Mouse (Mus musculus): ENCODE measurements around the gene Rplp0. TPM values are rescaled to one million over a fixed set of nuclear protein-coding genes. Genes with fewer than 3 reads are reported as not detected.

The Rplp0 gene
- polyA plus RNA-seq, 1 experiment: 3,361 TPM

DNA sequence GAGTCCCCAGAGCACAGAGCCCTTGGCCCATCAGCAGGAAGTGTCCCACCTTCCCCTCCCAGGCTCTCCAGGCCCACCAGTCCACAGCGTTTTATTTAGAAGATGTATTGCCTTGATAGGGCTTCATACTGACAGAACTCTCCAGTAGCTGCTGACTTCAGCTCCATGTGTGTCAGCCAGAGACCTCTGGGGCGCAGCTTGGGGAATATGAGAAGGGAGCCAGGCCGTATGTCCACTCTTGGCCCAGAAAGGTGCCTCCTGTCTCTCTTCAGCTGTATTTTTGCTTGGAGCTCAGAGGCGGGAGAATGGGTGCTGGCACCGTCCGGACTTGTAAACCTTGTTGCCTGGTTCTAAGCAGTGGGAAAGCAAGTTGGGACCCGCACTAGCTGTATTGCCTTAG lies 11.8 kb upstream of the Rplp0 start:
- no peak overlapping the region for H3K4me3 ChIP-seq
- no peaks in the 10 kb centered on the region for H3K27me3 ChIP-seq (ENCODE audit: control insufficient read depth, insufficient read depth, insufficient read length)
- H3ac ChIP-seq (ENCODE audit: control insufficient read depth, insufficient read length): no peak overlapping the region
- TF ChIP-seq POLR2AphosphoS2 (IDR thresholded peaks at IDR 0.05; ENCODE audit: insufficient read length, low read depth) (no peak), MYOG (IDR thresholded peaks at IDR 0.05; ENCODE audit: control insufficient read depth in 1 of 3, insufficient read depth in 1 of 3, insufficient read length in 2 of 3, low read depth in 2 of 3) (no peak), CEBPB (IDR thresholded peaks at IDR 0.05; ENCODE audit: insufficient read depth, poor library complexity, severe bottlenecking) (no peak), MAX (IDR thresholded peaks at IDR 0.05; ENCODE audit: low read depth) (no peak), TCF12 (IDR thresholded peaks at IDR 0.05; ENCODE audit: insufficient read depth, poor library complexity, severe bottlenecking) (no peak), TCF3 (IDR thresholded peaks at IDR 0.05; ENCODE audit: insufficient read length, low read depth) (no peak), MYOD1 (IDR thresholded peaks at IDR 0.05; ENCODE audit: control insufficient read depth in 1 of 3, insufficient read length in 2 of 3, low read depth in 2 of 3) (no peak), E2F4 (IDR thresholded peaks at IDR 0.05; ENCODE audit: insufficient read depth) (no peak), POLR2A (IDR thresholded peaks at IDR 0.05; ENCODE audit: insufficient read length, low read depth) (no peak), USF1 (IDR thresholded peaks at IDR 0.05; ENCODE audit: low read depth) (no peak), SRF (IDR thresholded peaks at IDR 0.05; ENCODE audit: control insufficient read depth, insufficient read length, low read depth) (no peak), REST (IDR thresholded peaks at IDR 0.05; ENCODE audit: insufficient read depth, insufficient read length) (no peak)
- peaks cover 5% of the 10 kb centered on the region for H3K79me2 ChIP-seq (ENCODE audit: control insufficient read depth, insufficient read depth)
- peaks cover 9% of the 10 kb centered on the region for H3K36me3 ChIP-seq (ENCODE audit: control insufficient read depth, insufficient read depth)
- no peak overlapping the region for H3K4me2 ChIP-seq (ENCODE audit: low read depth)

DNA sequence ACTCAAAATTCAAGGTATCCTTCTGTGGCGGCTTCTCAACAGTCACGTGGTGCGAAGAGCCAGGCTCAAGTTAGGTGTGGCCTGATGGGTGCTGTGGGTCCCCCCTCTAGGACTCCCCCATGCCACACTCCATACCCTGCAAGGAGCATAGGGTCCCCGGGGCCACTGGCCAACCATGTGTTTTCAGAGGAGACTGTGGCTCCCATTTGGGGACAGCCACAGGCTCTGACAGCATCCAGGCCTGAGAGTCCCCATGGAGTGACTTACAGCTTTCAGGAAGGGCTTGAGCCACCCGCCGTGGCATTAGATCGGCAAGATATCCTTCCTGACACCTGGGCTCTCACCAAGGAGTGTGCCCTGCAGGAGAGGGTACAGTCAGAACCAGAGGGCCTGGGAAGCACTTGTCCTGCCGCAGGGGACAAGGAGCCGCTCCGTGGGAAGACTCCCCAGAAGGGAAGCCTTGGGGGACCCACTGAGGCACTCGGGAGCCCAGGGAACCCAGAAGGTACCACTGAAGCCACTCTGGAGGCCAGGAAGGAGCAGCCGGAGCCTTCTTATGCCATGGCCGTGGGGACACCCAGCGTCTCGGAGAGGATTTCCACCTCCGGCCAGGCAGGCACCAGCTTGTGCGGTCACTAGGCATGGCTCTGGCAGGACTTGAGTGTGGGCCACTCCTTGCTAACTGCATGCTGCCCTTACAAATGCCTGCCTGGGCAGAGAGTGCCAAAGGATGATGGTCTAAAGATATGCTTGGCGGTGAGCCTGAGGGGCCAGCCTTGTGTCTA lies 10.6 kb upstream of the Rplp0 start:
- no peaks in the 10 kb centered on the region for H3K27me3 ChIP-seq (ENCODE audit: control insufficient read depth, insufficient read depth, insufficient read length)
- no peak overlapping the region for H3K4me2 ChIP-seq (ENCODE audit: low read depth)
- H3ac ChIP-seq (ENCODE audit: control insufficient read depth, insufficient read length): no peak overlapping the region
- H3K4me3 ChIP-seq: no peak overlapping the region
- H3K79me2 ChIP-seq (ENCODE audit: control insufficient read depth, insufficient read depth): no peaks in the 10 kb centered on the region
- H3K36me3 ChIP-seq (ENCODE audit: control insufficient read depth, insufficient read depth): peaks cover 9% of the 10 kb centered on the region
- TF ChIP-seq MYOD1 (IDR thresholded peaks at IDR 0.05; ENCODE audit: control insufficient read depth in 1 of 3, insufficient read length in 2 of 3, low read depth in 2 of 3): no peak
- TF ChIP-seq REST (IDR thresholded peaks at IDR 0.05; ENCODE audit: insufficient read depth, insufficient read length): no peak
- no peak for TF ChIP-seq MYOG (IDR thresholded peaks at IDR 0.05; ENCODE audit: control insufficient read depth in 1 of 3, insufficient read depth in 1 of 3, insufficient read length in 2 of 3, low read depth in 2 of 3)
- TF ChIP-seq TCF12 (IDR thresholded peaks at IDR 0.05; ENCODE audit: insufficient read depth, poor library complexity, severe bottlenecking): no peak
- TF ChIP-seq SRF (IDR thresholded peaks at IDR 0.05; ENCODE audit: control insufficient read depth, insufficient read length, low read depth): no peak
- no peak for TF ChIP-seq POLR2A (IDR thresholded peaks at IDR 0.05; ENCODE audit: insufficient read length, low read depth)
- TF ChIP-seq POLR2AphosphoS2 (IDR thresholded peaks at IDR 0.05; ENCODE audit: insufficient read length, low read depth): no peak
- TF ChIP-seq USF1 (IDR thresholded peaks at IDR 0.05; ENCODE audit: low read depth): no peak
- no peak for TF ChIP-seq TCF3 (IDR thresholded peaks at IDR 0.05; ENCODE audit: insufficient read length, low read depth)
- no peak for TF ChIP-seq MAX (IDR thresholded peaks at IDR 0.05; ENCODE audit: low read depth)
- TF ChIP-seq E2F4 (IDR thresholded peaks at IDR 0.05; ENCODE audit: insufficient read depth): no peak
- no peak for TF ChIP-seq CEBPB (IDR thresholded peaks at IDR 0.05; ENCODE audit: insufficient read depth, poor library complexity, severe bottlenecking)

DNA sequence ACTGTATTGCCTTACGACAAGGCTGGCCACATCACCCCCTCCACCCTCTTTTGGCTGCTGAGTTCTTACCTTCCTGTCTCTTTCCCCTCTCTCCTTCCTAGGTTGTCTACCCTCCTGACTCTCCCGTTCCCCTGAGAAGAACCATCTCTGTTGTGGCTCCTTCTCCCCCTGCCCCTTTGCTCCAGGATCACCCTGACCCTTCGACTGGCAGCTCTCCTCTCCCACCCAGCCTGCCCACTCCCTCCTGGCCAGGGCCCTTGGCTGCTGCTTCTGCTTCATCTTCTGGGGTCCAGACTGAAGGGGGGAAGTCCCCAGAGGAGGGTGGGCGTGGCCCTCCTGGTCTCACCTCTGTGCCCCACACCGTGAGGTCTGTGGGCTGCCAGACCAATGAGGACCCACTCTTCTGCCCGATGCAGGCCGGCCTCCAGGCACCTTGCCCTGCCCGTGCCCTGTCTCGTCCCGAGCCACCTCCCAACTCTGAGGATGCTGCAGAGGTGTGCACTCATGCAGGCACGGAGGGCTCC lies 8.7 kb upstream of the Rplp0 start:
- peaks cover 9% of the 10 kb centered on the region for H3K36me3 ChIP-seq (ENCODE audit: control insufficient read depth, insufficient read depth)
- H3K27me3 ChIP-seq (ENCODE audit: control insufficient read depth, insufficient read depth, insufficient read length): no peaks in the 10 kb centered on the region
- no peaks in the 10 kb centered on the region for H3K79me2 ChIP-seq (ENCODE audit: control insufficient read depth, insufficient read depth)
- no peak overlapping the region for H3K4me2 ChIP-seq (ENCODE audit: low read depth)
- TF ChIP-seq REST (IDR thresholded peaks at IDR 0.05; ENCODE audit: insufficient read depth, insufficient read length): no peak
- no peak for TF ChIP-seq TCF12 (IDR thresholded peaks at IDR 0.05; ENCODE audit: insufficient read depth, poor library complexity, severe bottlenecking)
- no peak for TF ChIP-seq E2F4 (IDR thresholded peaks at IDR 0.05; ENCODE audit: insufficient read depth)
- no peak overlapping the region for H3K4me3 ChIP-seq
- H3ac ChIP-seq (ENCODE audit: control insufficient read depth, insufficient read length): no peak overlapping the region

DNA sequence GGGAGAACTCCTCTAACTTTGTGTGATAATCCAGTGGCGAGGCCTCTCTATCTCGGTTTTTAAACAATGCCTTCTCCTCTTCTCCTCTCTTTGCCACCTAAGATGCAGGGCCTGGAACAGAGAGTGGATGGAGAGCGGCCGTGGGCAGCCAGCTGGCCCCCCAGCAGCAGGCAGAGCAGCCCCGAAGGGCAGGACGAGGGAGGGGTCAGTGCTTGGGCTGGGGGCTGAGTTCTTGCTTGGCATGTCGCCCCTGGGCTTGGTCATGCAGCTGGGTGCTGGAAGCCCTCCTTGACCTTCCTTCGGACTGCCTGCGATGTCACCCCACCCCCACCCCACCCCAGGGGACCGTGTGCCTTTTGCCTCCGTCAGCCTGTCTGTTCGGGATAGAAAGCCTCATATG lies 7.9 kb upstream of the Rplp0 start:
- H3K4me2 ChIP-seq (ENCODE audit: low read depth): no peak overlapping the region
- H3ac ChIP-seq (ENCODE audit: control insufficient read depth, insufficient read length): no peak overlapping the region
- H3K36me3 ChIP-seq (ENCODE audit: control insufficient read depth, insufficient read depth): peaks cover 4% of the 10 kb centered on the region
- H3K4me3 ChIP-seq: no peak overlapping the region
- H3K27me3 ChIP-seq (ENCODE audit: control insufficient read depth, insufficient read depth, insufficient read length): no peaks in the 10 kb centered on the region
- TF ChIP-seq MYOG (IDR thresholded peaks at IDR 0.05; ENCODE audit: control insufficient read depth in 1 of 3, insufficient read depth in 1 of 3, insufficient read length in 2 of 3, low read depth in 2 of 3) (no peak), SRF (IDR thresholded peaks at IDR 0.05; ENCODE audit: control insufficient read depth, insufficient read length, low read depth) (no peak), TCF3 (IDR thresholded peaks at IDR 0.05; ENCODE audit: insufficient read length, low read depth) (no peak), MAX (IDR thresholded peaks at IDR 0.05; ENCODE audit: low read depth) (no peak), POLR2AphosphoS2 (IDR thresholded peaks at IDR 0.05; ENCODE audit: insufficient read length, low read depth) (no peak), REST (IDR thresholded peaks at IDR 0.05; ENCODE audit: insufficient read depth, insufficient read length) (no peak), E2F4 (IDR thresholded peaks at IDR 0.05; ENCODE audit: insufficient read depth) (no peak), MYOD1 (IDR thresholded peaks at IDR 0.05; ENCODE audit: control insufficient read depth in 1 of 3, insufficient read length in 2 of 3, low read depth in 2 of 3) (no peak), USF1 (IDR thresholded peaks at IDR 0.05; ENCODE audit: low read depth) (no peak), POLR2A (IDR thresholded peaks at IDR 0.05; ENCODE audit: insufficient read length, low read depth) (no peak)
- H3K79me2 ChIP-seq (ENCODE audit: control insufficient read depth, insufficient read depth): no peaks in the 10 kb centered on the region
